Mouse (Mus musculus) embryonic facial prominence, embryonic 11.5 days (tissue): ENCODE measurements at regions not wholly inside any gene's neighbourhood (a gene's known extent, or its start where the extent isn't known, plus 50 kb on each side); places are given as distances from the start of the nearest gene placed in this dataset.

Experiments used
- ATAC-seq: fragments of 200-750 bp; cut with Nextera tagmentation; replicated peaks from 2 replicates; pipeline ENCODE4 v1.8.0; 2017; ENCODE audit warnings: low read depth; ENCODE audit not compliant: insufficient number of reproducible peaks, low FRiP score, low TSS enrichment
- DNase-seq: peaks from one replicate; pipeline ENCODE4 v3.0.0-alpha.2; 2015; ENCODE audit warnings: low spot score
- H3K27ac ChIP-seq: fragments of 300-500 bp; sonication (generic); replicated peaks from 2 replicates; pipeline ENCODE4 v1.5.1; 2014; ENCODE audit warnings: mild to moderate bottlenecking, low read depth, low read length, control low read depth
- H3K27me3 ChIP-seq: fragments of 300-500 bp; sonication (generic); 2 replicates; pipeline ENCODE4 v1.6.1; 2014; ENCODE audit warnings: mild to moderate bottlenecking, low read length, moderate library complexity, mixed read lengths; ENCODE audit not compliant: control insufficient read depth, insufficient read depth
- H3K36me3 ChIP-seq: fragments of 300-500 bp; sonication (generic); replicated peaks from 2 replicates; pipeline ENCODE4 v1.6.1; 2014; ENCODE audit warnings: low read depth, mild to moderate bottlenecking, low read length, moderate library complexity, mixed read lengths; ENCODE audit not compliant: control insufficient read depth, insufficient read depth
- H3K4me1 ChIP-seq: fragments of 300-500 bp; sonication (generic); 2 replicates; pipeline ENCODE4 v1.6.1; 2014; ENCODE audit warnings: low read length, mixed read lengths; ENCODE audit not compliant: control insufficient read depth, insufficient read depth
- H3K4me2 ChIP-seq: fragments of 300-500 bp; sonication (generic); 2 replicates; pipeline ENCODE4 v1.6.1; 2014; ENCODE audit warnings: low read depth, mild to moderate bottlenecking, control low read depth, low read length, moderate library complexity
- H3K4me3 ChIP-seq: fragments of 300-500 bp; sonication (generic); 2 replicates; pipeline ENCODE4 v1.5.1; 2014; ENCODE audit warnings: low read depth, low read length, control low read depth
- H3K9ac ChIP-seq: fragments of 300-500 bp; sonication (generic); replicated peaks from 2 replicates; pipeline ENCODE4 v1.6.1; 2014; ENCODE audit warnings: mild to moderate bottlenecking, control low read depth, low read length
- H3K9me3 ChIP-seq: fragments of 300-500 bp; sonication (generic); replicated peaks from 2 replicates; pipeline ENCODE4 v1.6.1; 2016; ENCODE audit warnings: mild to moderate bottlenecking, low read length, inconsistent platforms, mixed read lengths; ENCODE audit not compliant: control insufficient read depth
- WGBS: fragments of 180-500 bp; shearing (Covaris S2); extraction: QIAGEN DNeasy Blood & Tissue Kit; methylation state at CpG from one replicate; pipeline ENCODE4 v1.1.7; 2014; 5-methylcytosine and 5-hydroxymethylcytosine counted together

- Histone ChIP-seq H3K27me3 (no peaks in the 10 kb centered on the region), H3K9ac (no peak overlapping the region), H3K27ac (no peak overlapping the region), H3K4me1 (no peaks in the 10 kb centered on the region), H3K4me3 (no peak overlapping the region), H3K4me2 (no peak overlapping the region), H3K36me3 (no peaks in the 10 kb centered on the region), H3K9me3 (no peaks in the 10 kb centered on the region)
- ATAC-seq (no peak), DNase-seq (no peak)
Measured at GRCm38 (mm10) chrX:82741478-82741877, 207.2 kb upstream of the Dmd start.

- no peak overlapping the region for H3K4me2 ChIP-seq
- H3K27me3 ChIP-seq = no peaks in the 10 kb centered on the region
- 39% methylated on average over 2 of the region's 2 CpGs for WGBS
- DNase-seq (no peak), ATAC-seq (no peak)
- H3K4me1 ChIP-seq = no peaks in the 10 kb centered on the region
- H3K36me3 ChIP-seq = no peaks in the 10 kb centered on the region
- no peaks in the 10 kb centered on the region for H3K9me3 ChIP-seq
- H3K4me3 ChIP-seq = no peak overlapping the region
- no peak overlapping the region for H3K9ac ChIP-seq
- H3K27ac ChIP-seq = no peak overlapping the region
Measured at GRCm38 (mm10) chrX:82764204-82764603, 184.5 kb upstream of the Dmd start.

- Histone ChIP-seq H3K27ac (no peak overlapping the region), H3K36me3 (no peaks in the 10 kb centered on the region), H3K27me3 (no peaks in the 10 kb centered on the region), H3K4me1 (no peaks in the 10 kb centered on the region), H3K4me2 (no peak overlapping the region), H3K9ac (no peak overlapping the region), H3K4me3 (no peak overlapping the region), H3K9me3 (no peaks in the 10 kb centered on the region)
- WGBS = 28% methylated on average over 2 of the region's 2 CpGs
- no peak for DNase-seq
- no peak for ATAC-seq
Measured at GRCm38 (mm10) chrX:82809171-82809570, 139.5 kb upstream of the Dmd start.

- Histone ChIP-seq H3K36me3 (no peaks in the 10 kb centered on the region), H3K27me3 (no peaks in the 10 kb centered on the region), H3K4me1 (no peaks in the 10 kb centered on the region), H3K27ac (no peak overlapping the region), H3K4me3 (peak overlapping the region; percentile 6; the same call in 1 of the 2 replicates), H3K9ac (no peak overlapping the region), H3K9me3 (no peaks in the 10 kb centered on the region), H3K4me2 (peak overlapping the region; percentile 13; the same call in 1 of the 2 replicates)
- 26% methylated on average over 11 of the region's 11 CpGs for WGBS
- ATAC-seq (no peak), DNase-seq (peak; percentile 6)
Measured at GRCm38 (mm10) chrX:82814618-82815017, 134.1 kb upstream of the Dmd start.

GRCm38 (mm10) chrX:82817045-82817444 is 131.6 kb upstream of the Dmd start:
- 55% methylated on average over 4 of the region's 4 CpGs for WGBS
- no peak overlapping the region for H3K4me2 ChIP-seq
- no peak overlapping the region for H3K9ac ChIP-seq
- peak; percentile 21 for DNase-seq
- H3K4me3 ChIP-seq = no peak overlapping the region
- no peaks in the 10 kb centered on the region for H3K4me1 ChIP-seq
- no peaks in the 10 kb centered on the region for H3K27me3 ChIP-seq
- no peaks in the 10 kb centered on the region for H3K9me3 ChIP-seq
- no peak for ATAC-seq
- no peak overlapping the region for H3K27ac ChIP-seq
- no peaks in the 10 kb centered on the region for H3K36me3 ChIP-seq

GRCm38 (mm10) chrX:82823606-82824005 is 125.1 kb upstream of the Dmd start:
- Histone ChIP-seq H3K9me3 (no peaks in the 10 kb centered on the region), H3K9ac (no peak overlapping the region), H3K4me1 (no peaks in the 10 kb centered on the region), H3K27ac (no peak overlapping the region), H3K4me2 (no peak overlapping the region), H3K36me3 (no peaks in the 10 kb centered on the region), H3K27me3 (no peaks in the 10 kb centered on the region), H3K4me3 (no peak overlapping the region)
- WGBS = 42% methylated on average over 5 of the region's 5 CpGs
- no peak for DNase-seq
- no peak for ATAC-seq

GRCm38 (mm10) chrX:82866116-82866515 is 82.6 kb upstream of the Dmd start:
- Histone ChIP-seq H3K36me3 (no peaks in the 10 kb centered on the region), H3K9ac (no peak overlapping the region), H3K4me1 (no peaks in the 10 kb centered on the region), H3K9me3 (no peaks in the 10 kb centered on the region), H3K27ac (no peak overlapping the region), H3K4me3 (no peak overlapping the region), H3K27me3 (no peaks in the 10 kb centered on the region), H3K4me2 (no peak overlapping the region)
- no peak for ATAC-seq
- DNase-seq = peak; percentile 8
- 40% methylated on average over 1 of the region's 1 CpGs for WGBS
